Mouse (Mus musculus) layer of hippocampus, adult 9-10 months (tissue): ENCODE data around the gene Adra2b.
A peak's percentile ranks its signal among the peaks of the same experiment; 100 is the strongest.

Experiments used
- DNase-seq: peaks from one replicate; pipeline ENCODE4 v3.0.0; 2022; ENCODE audit warnings: low spot score

Gene Adra2b

GRCm38 (mm10) chr2:127338833-127339232, 24.2 kb upstream of the Adra2b start:
- no peak for DNase-seq

GRCm38 (mm10) chr2:127339262-127339661, 23.7 kb upstream of the Adra2b start:
- DNase-seq: no peak

- peak; percentile 38 for DNase-seq
Observed at GRCm38 (mm10) chr2:127341159-127341558, 21.8 kb upstream of the Adra2b start.

GRCm38 (mm10) chr2:127346334-127346733, 16.7 kb upstream of the Adra2b start:
- no peak for DNase-seq

- DNase-seq: no peak
Observed at GRCm38 (mm10) chr2:127347147-127347985, 15.6 kb upstream of the Adra2b start.

- no peak for DNase-seq
Observed at GRCm38 (mm10) chr2:127353881-127354280, 9.1 kb upstream of the Adra2b start.

- no peak for DNase-seq
Observed at GRCm38 (mm10) chr2:127363282-127363652, 259 bp downstream of the Adra2b start.

- DNase-seq: no peak
Observed at GRCm38 (mm10) chr2:127363696-127364095, 688 bp downstream of the Adra2b start.

GRCm38 (mm10) chr2:127364452-127364851, 1.4 kb downstream of the Adra2b start:
- DNase-seq: no peak

- no peak for DNase-seq
Observed at GRCm38 (mm10) chr2:127367126-127367820, 4.3 kb downstream of the Adra2b start.

GRCm38 (mm10) chr2:127369703-127370376, 6.8 kb downstream of the Adra2b start:
- no peak for DNase-seq

GRCm38 (mm10) chr2:127370561-127371483, 7.8 kb downstream of the Adra2b start:
- DNase-seq: no peak

GRCm38 (mm10) chr2:127371484-127371861, 8.5 kb downstream of the Adra2b start:
- no peak for DNase-seq

GRCm38 (mm10) chr2:127372082-127372481, 9.1 kb downstream of the Adra2b start:
- no peak for DNase-seq

- no peak for DNase-seq
Observed at GRCm38 (mm10) chr2:127374131-127374530, 11.1 kb downstream of the Adra2b start.

- DNase-seq: no peak
Observed at GRCm38 (mm10) chr2:127375087-127375486, 12.1 kb downstream of the Adra2b start.

- DNase-seq: no peak
Observed at GRCm38 (mm10) chr2:127375759-127376341, 12.8 kb downstream of the Adra2b start.

GRCm38 (mm10) chr2:127376423-127377051, 13.5 kb downstream of the Adra2b start:
- no peak for DNase-seq

GRCm38 (mm10) chr2:127377942-127378610, 15.1 kb downstream of the Adra2b start:
- DNase-seq: no peak

- no peak for DNase-seq
Observed at GRCm38 (mm10) chr2:127378611-127378990, 15.6 kb downstream of the Adra2b start.
